10 mouse cellular contexts compared by ENCODE assay signal in the genomic region with DNA sequence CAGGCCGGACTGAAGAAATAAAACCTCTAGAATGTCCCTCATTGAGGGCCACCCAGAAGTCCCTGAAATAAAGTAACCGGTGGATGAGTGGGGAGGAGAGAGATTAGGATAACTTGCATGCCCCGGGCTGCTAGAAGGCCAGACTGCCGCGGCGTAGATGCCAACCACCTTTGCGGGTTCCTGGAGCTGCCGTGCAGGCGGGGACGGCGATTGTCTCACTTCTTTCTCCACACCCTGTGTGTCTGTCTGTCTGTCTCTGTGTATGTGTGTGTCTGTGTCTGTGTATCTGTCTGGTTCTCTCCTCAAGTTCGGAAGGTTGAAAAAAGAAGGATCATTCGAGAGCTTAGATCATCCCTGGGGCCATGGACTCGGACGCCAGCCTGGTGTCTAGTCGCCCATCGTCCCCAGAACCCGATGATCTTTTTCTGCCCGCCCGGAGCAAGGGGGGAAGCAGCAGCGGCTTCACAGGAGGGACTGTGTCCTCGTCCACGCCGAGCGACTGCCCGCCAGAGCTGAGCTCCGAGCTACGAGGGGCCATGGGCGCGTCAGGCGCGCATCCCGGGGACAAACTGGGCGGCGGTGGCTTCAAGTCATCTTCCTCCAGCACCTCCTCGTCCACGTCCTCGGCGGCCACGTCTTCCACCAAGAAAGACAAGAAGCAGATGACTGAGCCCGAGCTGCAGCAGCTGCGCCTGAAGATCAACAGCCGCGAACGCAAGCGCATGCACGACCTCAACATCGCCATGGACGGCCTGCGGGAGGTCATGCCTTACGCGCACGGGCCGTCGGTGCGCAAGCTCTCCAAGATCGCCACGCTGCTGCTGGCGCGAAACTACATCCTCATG. TPM values are rescaled to one million over a fixed set of nuclear protein-coding genes. Genes with fewer than 3 reads are reported as not detected.
DNase-seq lines count a peak whose midpoint lies in the region; ATAC-seq lines count a peak whose summit lies in the region.
"Had no signal": no experiment of that assay in that cellular context is flagged by ENCODE, and none has a peak within 500 bp of the region (broad histone marks: within the 10 kb centered on the region; RNA-seq: fewer than 3 reads in every experiment).

No protein-coding gene starts in this region.

- H3K36me3 ChIP-seq in embryonic facial prominence, embryonic 14.5 days (ENCODE audit: control insufficient read depth, insufficient read depth, low read length): no peaks in the 10 kb centered on the region
- H3K36me3 ChIP-seq in intestine, embryonic 16.5 days (ENCODE audit: control insufficient read depth, insufficient read depth, low read length): no peaks in the 10 kb centered on the region

- peak overlapping the region; percentile 33 for H3K4me2 ChIP-seq in embryonic facial prominence, embryonic 14.5 days (ENCODE audit: low read depth, low read length)
- no peak overlapping the region for H3K4me2 ChIP-seq in intestine, embryonic 16.5 days (ENCODE audit: low read depth, low read length)

- H3K4me1 ChIP-seq in embryonic facial prominence, embryonic 14.5 days (ENCODE audit: control insufficient read depth, insufficient read depth, low read length): 0 out of 2 replicates have a peak, but pooled peaks cover 3% of the 10 kb centered on the region
- peaks cover 17% of the 10 kb centered on the region for H3K4me1 ChIP-seq in intestine, embryonic 16.5 days (ENCODE audit: control insufficient read depth, insufficient read depth, low read length)

- peak; percentile 9 for DNase-seq in right cerebral cortex, adult 18-20 months
- no peak for DNase-seq in right cerebral cortex, postnatal 25 days
- no peak for DNase-seq in embryonic facial prominence, embryonic 14.5 days (ENCODE audit: low spot score)
- peak; percentile 21 for DNase-seq in right cerebral cortex, postnatal 4 days
- no peak for DNase-seq in adrenal gland, adult (ENCODE audit: inconsistent age in 2 of 2, low spot score in 1 of 2)
- DNase-seq: kidney, postnatal 14 days; lung, postnatal 4 days had no signal

- WGBS in embryonic facial prominence, embryonic 14.5 days: 1% methylated on average over 58 of the region's 60 CpGs
- 1% methylated on average over 60 of the region's 60 CpGs for WGBS in intestine, embryonic 16.5 days

- H3K9me3 ChIP-seq in embryonic facial prominence, embryonic 14.5 days (ENCODE audit: control insufficient read depth, low read length): no peaks in the 10 kb centered on the region
- no peaks in the 10 kb centered on the region for H3K9me3 ChIP-seq in intestine, embryonic 16.5 days (ENCODE audit: control insufficient read depth, low read length)

- H3K4me3 ChIP-seq in embryonic facial prominence, embryonic 14.5 days (ENCODE audit: low read depth, low read length): peak overlapping the region; percentile 32
- H3K4me3 ChIP-seq in intestine, embryonic 16.5 days (ENCODE audit: low read length): peak overlapping the region; percentile 7; the same call in 1 of the 2 replicates

- no peak for ATAC-seq in embryonic facial prominence, embryonic 14.5 days (ENCODE audit: low read depth)
- no peak for ATAC-seq in intestine, embryonic 16.5 days
- ATAC-seq in activated CD4-positive, CD25-positive, alpha-beta regulatory T cell, adult 4 months: no peak

- H3K27me3 ChIP-seq in embryonic facial prominence, embryonic 14.5 days (replicated peaks; ENCODE audit: control insufficient read depth, insufficient read depth, low read length): peaks cover 100% of the 10 kb centered on the region
- H3K27me3 ChIP-seq in intestine, embryonic 16.5 days (replicated peaks; ENCODE audit: control insufficient read depth, insufficient read depth, low read length): peaks cover 98% of the 10 kb centered on the region

- H3K27ac ChIP-seq in embryonic facial prominence, embryonic 14.5 days (replicated peaks; ENCODE audit: low read depth, low read length): no peak overlapping the region
- no peak overlapping the region for H3K27ac ChIP-seq in intestine, embryonic 16.5 days (ENCODE audit: low read length)

- H3K9ac ChIP-seq in embryonic facial prominence, embryonic 14.5 days (ENCODE audit: low read depth, low read length): 0 out of 2 replicates have a peak overlapping the region, but pooled peaks have one; percentile 14
- no peak overlapping the region for H3K9ac ChIP-seq in intestine, embryonic 16.5 days (ENCODE audit: low read depth, low read length)

RNA-seq across cellular contexts. Expression of gene Olig2, which starts 1.0 kb away (rescaled TPM):
- polyA plus RNA-seq in embryonic facial prominence, embryonic 14.5 days (2014; fragmentation: Nextera tagmentation; extraction: Ambion mirVana): 1.1 and 1.3 TPM in 2 replicates
- not detected in 2 replicates for polyA plus RNA-seq in intestine, embryonic 16.5 days (2015; fragmentation: Nextera tagmentation; extraction: Ambion mirVana)
- polyA plus RNA-seq in activated CD4-positive, CD25-positive, alpha-beta regulatory T cell, adult 4 months (2017; shearing (Covaris generic)): not detected
- polyA plus RNA-seq: stomach, embryonic 16.5 days had no signal

RNA-seq across cellular contexts. Expression of gene Olig1, which starts 43.3 kb away (rescaled TPM):
- polyA plus RNA-seq in embryonic facial prominence, embryonic 14.5 days (2014; fragmentation: Nextera tagmentation; extraction: Ambion mirVana): 4.1 and 4.2 TPM in 2 replicates
- not detected in 2 replicates for polyA plus RNA-seq in intestine, embryonic 16.5 days (2015; fragmentation: Nextera tagmentation; extraction: Ambion mirVana)
- polyA plus RNA-seq in activated CD4-positive, CD25-positive, alpha-beta regulatory T cell, adult 4 months (2017; shearing (Covaris generic)): not detected

Comparison
In these comparisons a context has a peak if more than half of its experiments do, and no peak if none do; other contexts are left out.
1. DNase-seq: peak in right cerebral cortex, adult 18-20 months (single experiment) and right cerebral cortex, postnatal 4 days (single experiment); none in right cerebral cortex, postnatal 25 days (single experiment), embryonic facial prominence, embryonic 14.5 days (single experiment) and adrenal gland, adult (0 of 2).